Mouse (Mus musculus): ENCODE measurements around the gene Armh4. TPM values are rescaled to one million over a fixed set of nuclear protein-coding genes. Genes with fewer than 3 reads are reported as not detected.

Gene Armh4
- total RNA-seq (2023), result not detected

GRCm38 (mm10) chr14:49782715-49783531 is at the start of gene Armh4:
Armh4 (minus strand) TSS chr14:49783383.

Other genes with a start within 250 kb of the Armh4 start
- not detected for gene Olfr722, start 118.6 kb upstream of the Armh4 start, total RNA-seq (2023)
- not detected for gene Olfr723, start 148.4 kb upstream of the Armh4 start, total RNA-seq (2023)
- not detected for gene Olfr724, start 179.9 kb upstream of the Armh4 start, total RNA-seq (2023)